Mouse (Mus musculus) cortical plate, adult 2 months (tissue): ENCODE data around the gene BC107364.
"Not testable (repeated sequence)": the region's sequence is repeated elsewhere in the genome, so short reads cannot be mapped to it uniquely, and the experiment has no call there.

Experiments
- CTCF ChIP-seq: fragments of 200-500 bp; IDR thresholded peaks from 2 replicates; pipeline ENCODE4 v1.5.1; 2011; ENCODE audit warnings: mild to moderate bottlenecking, control low read depth, low read length; ENCODE audit not compliant: insufficient read depth; ENCODE audit errors: extremely low read depth
- POLR2A ChIP-seq: fragments of 200-500 bp; IDR thresholded peaks from 2 replicates; pipeline ENCODE4 v1.6.1; 2011; ENCODE audit warnings: mild to moderate bottlenecking, low read length, control low read depth; ENCODE audit not compliant: insufficient read depth; ENCODE audit errors: extremely low read depth

DNA sequence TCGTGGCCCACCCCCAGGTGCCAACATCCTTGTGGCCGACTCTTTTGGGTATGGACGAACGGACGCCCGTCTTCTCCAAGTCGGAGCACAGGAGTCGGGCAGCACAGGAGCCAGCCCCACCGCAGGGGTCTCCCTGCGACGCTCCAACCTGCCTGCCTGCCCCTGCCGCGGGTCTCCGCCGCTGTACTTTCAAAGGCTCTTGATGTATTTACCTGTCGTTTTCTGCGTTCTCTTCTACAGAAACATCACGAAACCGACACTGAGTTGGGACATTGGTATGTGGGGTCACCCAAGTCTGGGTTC lies 8.4 kb upstream of the BC107364 start:
- not testable (repeated sequence) for TF ChIP-seq POLR2A, CTCF
